Mouse (Mus musculus) heart, embryonic 15.5 days (tissue): ENCODE data around the gene Ly9. TPM values are rescaled to one million over a fixed set of nuclear protein-coding genes. Genes with fewer than 3 reads are reported as not detected.

ENCODE experiments used
- ATAC-seq: fragments of 200-750 bp; cut with Nextera tagmentation; replicated peaks from 2 replicates; pipeline ENCODE4 v1.8.0; 2017; ENCODE audit warnings: low read depth, moderate TSS enrichment; ENCODE audit not compliant: insufficient number of reproducible peaks, insufficient read depth, low FRiP score
- H3K27ac ChIP-seq: fragments of 300-500 bp; sonication (generic); 2 replicates; pipeline ENCODE4 v1.5.1; 2015; ENCODE audit warnings: mild to moderate bottlenecking, inconsistent platforms
- H3K27me3 ChIP-seq: fragments of 300-500 bp; sonication (generic); 2 replicates; pipeline ENCODE4 v1.6.1; 2015; ENCODE audit warnings: inconsistent platforms
- H3K36me3 ChIP-seq: fragments of 300-500 bp; sonication (generic); 2 replicates; pipeline ENCODE4 v1.6.1; 2015; ENCODE audit warnings: mild to moderate bottlenecking, inconsistent platforms
- H3K4me1 ChIP-seq: fragments of 300-500 bp; sonication (generic); replicated peaks from 2 replicates; pipeline ENCODE4 v1.6.1; 2015; ENCODE audit warnings: inconsistent platforms
- H3K4me2 ChIP-seq: fragments of 300-500 bp; sonication (generic); 2 replicates; pipeline ENCODE4 v1.6.1; 2015; ENCODE audit warnings: inconsistent platforms, mild to moderate bottlenecking, moderate library complexity
- H3K4me3 ChIP-seq: fragments of 300-500 bp; sonication (generic); 2 replicates; pipeline ENCODE4 v1.5.1; 2015; ENCODE audit warnings: mild to moderate bottlenecking, inconsistent platforms
- H3K9ac ChIP-seq: fragments of 300-500 bp; sonication (generic); 2 replicates; pipeline ENCODE4 v1.6.1; 2015; ENCODE audit warnings: mild to moderate bottlenecking, inconsistent platforms
- H3K9me3 ChIP-seq: fragments of 300-500 bp; sonication (generic); replicated peaks from 2 replicates; pipeline ENCODE4 v1.6.1; 2016; ENCODE audit warnings: inconsistent platforms
- WGBS: fragments of 180-500 bp; shearing (Covaris S2); methylation state at CpG from one replicate; pipeline ENCODE4 v1.1.7; 2015; ENCODE audit warnings: mixed read lengths; 5-methylcytosine and 5-hydroxymethylcytosine counted together
- polyA plus RNA-seq: library from polyadenylated mRNA; unstranded; fragments of >200 nt; fragmentation: Nextera tagmentation; extraction: Ambion mirVana; gene quantifications from 2 replicates; pipeline ENCODE4 v1.2.1, GENCODE M21; 2015

Gene Ly9
- polyA plus RNA-seq, 1 experiment from 2014 or later: 0.35 TPM

DNA sequence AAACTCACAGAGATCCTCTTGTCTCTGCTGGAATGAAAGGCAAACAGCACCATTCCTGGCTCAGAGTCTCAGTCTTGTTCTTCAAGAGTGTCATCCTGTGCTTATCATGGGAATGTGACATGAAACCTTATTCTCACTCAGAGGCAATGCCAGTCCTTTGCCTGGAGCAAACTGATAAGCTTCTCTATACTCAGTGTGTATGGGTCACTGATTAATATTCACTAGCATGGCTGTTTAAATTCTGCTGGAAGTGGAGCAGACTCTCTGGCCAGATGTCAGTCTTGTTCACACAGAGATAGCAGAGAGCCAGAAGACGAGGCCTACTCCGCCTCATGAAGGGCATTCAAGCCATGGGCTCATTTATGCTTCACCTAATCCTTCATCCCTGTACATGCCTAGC is 22.6 kb downstream of the Ly9 start:
- no peaks in the 10 kb centered on the region for H3K4me1 ChIP-seq
- WGBS: 52% methylated on average over 2 of the region's 2 CpGs
- no peak for ATAC-seq
- no peaks in the 10 kb centered on the region for H3K27me3 ChIP-seq
- no peaks in the 10 kb centered on the region for H3K9me3 ChIP-seq
- no peak overlapping the region for H3K27ac ChIP-seq
- H3K36me3 ChIP-seq: no peaks in the 10 kb centered on the region
- H3K9ac ChIP-seq: no peak overlapping the region
- H3K4me3 ChIP-seq: no peak overlapping the region
- no peak overlapping the region for H3K4me2 ChIP-seq

DNA sequence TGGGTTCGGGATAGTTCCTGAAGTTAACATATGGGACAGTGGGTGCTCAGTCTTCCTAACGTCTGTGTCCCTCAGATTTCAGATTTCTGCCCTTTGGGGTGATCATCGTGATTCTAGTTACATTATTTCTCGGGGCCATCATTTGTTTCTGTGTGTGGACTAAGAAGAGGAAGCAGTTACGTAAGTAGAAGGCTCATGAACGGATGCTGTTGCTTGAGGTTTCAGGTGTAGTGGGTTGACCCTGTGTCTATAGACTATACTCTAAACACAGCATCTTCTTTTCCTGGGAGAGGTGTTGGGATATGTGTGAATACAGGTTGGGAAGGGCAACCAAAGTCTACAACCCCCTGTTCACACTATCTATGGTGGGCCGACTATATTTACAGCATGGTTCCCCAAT is 30.0 kb downstream of the Ly9 start:
- H3K27ac ChIP-seq: no peak overlapping the region
- no peak overlapping the region for H3K4me2 ChIP-seq
- no peaks in the 10 kb centered on the region for H3K4me1 ChIP-seq
- H3K27me3 ChIP-seq: no peaks in the 10 kb centered on the region
- H3K4me3 ChIP-seq: no peak overlapping the region
- H3K9ac ChIP-seq: no peak overlapping the region
- H3K36me3 ChIP-seq: no peaks in the 10 kb centered on the region
- ATAC-seq: no peak
- 79% methylated on average over 7 of the region's 7 CpGs for WGBS
- H3K9me3 ChIP-seq: no peaks in the 10 kb centered on the region

DNA sequence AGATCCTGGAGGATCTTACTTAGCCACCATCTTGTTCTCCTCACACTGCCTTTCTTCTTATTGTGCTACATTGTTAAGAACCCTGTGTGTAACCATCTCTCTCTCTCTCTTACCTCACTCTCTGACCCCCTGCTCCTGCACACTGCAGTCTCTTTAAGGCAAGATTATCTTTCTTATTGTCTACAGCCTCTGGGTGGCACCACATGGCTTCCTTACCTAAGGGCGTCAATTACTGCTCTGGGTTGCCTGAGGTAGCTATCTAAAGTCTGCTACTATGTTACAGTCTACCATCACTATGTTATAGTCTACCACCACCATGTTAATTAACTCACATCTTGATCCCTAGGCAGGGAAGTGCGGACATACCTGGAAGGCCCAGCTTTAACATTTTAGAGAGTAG is 38.8 kb downstream of the Ly9 start:
- H3K36me3 ChIP-seq: no peaks in the 10 kb centered on the region
- no peak for ATAC-seq
- no peak overlapping the region for H3K9ac ChIP-seq
- no peak overlapping the region for H3K27ac ChIP-seq
- no peak overlapping the region for H3K4me3 ChIP-seq
- no peak overlapping the region for H3K4me2 ChIP-seq
- 56% methylated on average over 2 of the region's 2 CpGs for WGBS
- H3K9me3 ChIP-seq: no peaks in the 10 kb centered on the region
- H3K4me1 ChIP-seq: no peaks in the 10 kb centered on the region
- no peaks in the 10 kb centered on the region for H3K27me3 ChIP-seq

GRCm38 (mm10) chr1:171566777-171567176 is 40.4 kb downstream of the Ly9 start:
- no peak for ATAC-seq
- H3K4me1 ChIP-seq: no peaks in the 10 kb centered on the region
- no peak overlapping the region for H3K4me2 ChIP-seq
- no peaks in the 10 kb centered on the region for H3K36me3 ChIP-seq
- WGBS: 22% methylated on average over 8 of the region's 8 CpGs
- H3K9ac ChIP-seq: no peak overlapping the region
- H3K27ac ChIP-seq: no peak overlapping the region
- H3K27me3 ChIP-seq: no peaks in the 10 kb centered on the region
- no peaks in the 10 kb centered on the region for H3K9me3 ChIP-seq
- H3K4me3 ChIP-seq: no peak overlapping the region

- no peaks in the 10 kb centered on the region for H3K9me3 ChIP-seq
- no peaks in the 10 kb centered on the region for H3K27me3 ChIP-seq
- ATAC-seq: no peak
- no peak overlapping the region for H3K4me3 ChIP-seq
- no peak overlapping the region for H3K27ac ChIP-seq
- H3K9ac ChIP-seq: no peak overlapping the region
- H3K4me1 ChIP-seq: no peaks in the 10 kb centered on the region
- no peaks in the 10 kb centered on the region for H3K36me3 ChIP-seq
- WGBS: 42% methylated on average over 4 of the region's 4 CpGs
- no peak overlapping the region for H3K4me2 ChIP-seq
Observed at GRCm38 (mm10) chr1:171565888-171566287, 41.3 kb downstream of the Ly9 start.

DNA sequence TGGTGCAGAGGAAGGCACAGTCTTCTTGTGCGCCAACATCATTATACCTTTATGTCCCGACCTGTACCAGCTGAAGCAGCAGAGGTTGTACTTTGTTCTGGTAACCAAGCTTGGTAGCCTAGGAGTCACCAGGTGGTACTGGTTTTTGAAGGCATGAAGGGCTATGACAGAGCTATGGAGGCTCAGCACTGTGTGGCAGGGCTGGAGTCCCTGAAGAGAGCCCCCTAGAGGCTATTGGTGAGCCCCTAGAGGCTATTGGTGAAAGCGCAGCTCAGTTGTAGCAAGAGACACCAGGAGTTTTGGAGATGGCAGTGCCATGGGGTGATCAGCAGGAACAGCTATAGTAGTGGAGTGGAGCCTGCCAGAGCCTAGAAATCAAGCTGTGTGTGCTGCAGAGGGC is 43.0 kb downstream of the Ly9 start:
- 62% methylated on average over 3 of the region's 3 CpGs for WGBS
- no peak; the same call in 1 of the 2 replicates for ATAC-seq
- Histone ChIP-seq H3K9ac (no peak overlapping the region), H3K36me3 (no peaks in the 10 kb centered on the region), H3K4me2 (no peak overlapping the region), H3K9me3 (no peaks in the 10 kb centered on the region), H3K27ac (no peak overlapping the region), H3K4me3 (no peak overlapping the region), H3K27me3 (no peaks in the 10 kb centered on the region), H3K4me1 (no peaks in the 10 kb centered on the region)

- H3K4me1 ChIP-seq: no peaks in the 10 kb centered on the region
- no peak overlapping the region for H3K27ac ChIP-seq
- H3K9me3 ChIP-seq: no peaks in the 10 kb centered on the region
- H3K9ac ChIP-seq: no peak overlapping the region
- no peaks in the 10 kb centered on the region for H3K27me3 ChIP-seq
- H3K4me2 ChIP-seq: no peak overlapping the region
- no peak overlapping the region for H3K4me3 ChIP-seq
- ATAC-seq: no peak
- H3K36me3 ChIP-seq: no peaks in the 10 kb centered on the region
- WGBS: 70% methylated on average over 2 of the region's 2 CpGs
Observed at GRCm38 (mm10) chr1:171563042-171563441, 44.2 kb downstream of the Ly9 start.

DNA sequence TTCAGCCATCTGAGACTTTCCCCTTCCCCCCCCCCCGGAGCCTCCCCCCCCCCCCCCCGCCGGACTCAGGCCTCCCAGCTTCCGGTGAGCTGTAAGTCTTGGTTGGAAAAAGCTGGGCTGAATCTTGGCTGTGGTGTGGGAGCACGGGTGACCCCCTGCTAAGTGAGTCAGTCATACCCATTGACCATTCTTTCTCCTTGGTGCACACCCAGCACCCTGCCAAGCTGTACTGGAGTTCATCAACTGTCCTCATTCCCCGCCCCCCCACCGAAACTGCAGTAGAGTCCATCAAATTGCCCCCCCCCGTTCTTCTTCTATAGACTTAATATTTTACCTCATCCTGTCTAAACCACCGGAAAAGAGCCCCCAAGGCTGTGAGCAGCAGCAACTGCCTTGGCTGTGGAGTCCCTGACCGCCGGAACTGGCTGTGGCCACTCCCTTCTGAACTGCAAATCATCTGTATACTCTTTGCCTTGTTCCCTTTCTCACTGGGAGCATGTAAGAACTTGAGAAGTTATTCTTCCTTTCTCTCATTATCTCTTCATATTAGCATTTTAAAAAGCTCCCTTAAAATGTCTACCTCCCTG is 45.5 kb downstream of the Ly9 start:
- Histone ChIP-seq H3K9ac (no peak overlapping the region), H3K9me3 (no peaks in the 10 kb centered on the region), H3K36me3 (no peaks in the 10 kb centered on the region), H3K4me1 (no peaks in the 10 kb centered on the region), H3K27me3 (no peaks in the 10 kb centered on the region), H3K4me3 (no peak overlapping the region), H3K27ac (no peak overlapping the region), H3K4me2 (no peak overlapping the region)
- no peak for ATAC-seq
- WGBS: 55% methylated on average over 9 of the region's 11 CpGs

DNA sequence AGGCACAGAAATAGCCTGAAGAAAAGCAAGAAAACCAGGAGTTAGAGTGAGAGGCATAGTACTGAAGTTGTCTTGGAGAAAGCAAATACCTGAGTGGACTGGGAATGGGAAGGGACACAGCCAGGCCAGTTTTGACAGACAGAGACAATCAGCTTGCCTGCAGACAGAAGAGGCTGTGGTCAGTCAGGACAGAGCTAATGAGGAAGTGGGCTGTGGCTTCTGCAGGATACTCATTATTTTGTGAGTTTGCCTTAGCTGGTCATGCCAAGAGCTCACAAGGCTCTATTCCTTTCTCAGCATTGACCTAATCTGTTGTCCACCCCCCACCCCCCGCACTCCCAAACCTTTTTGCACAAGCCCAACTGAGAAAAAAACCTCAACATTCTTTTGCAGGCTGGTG is 46.0 kb downstream of the Ly9 start:
- Histone ChIP-seq H3K36me3 (no peaks in the 10 kb centered on the region), H3K27ac (no peak overlapping the region), H3K27me3 (no peaks in the 10 kb centered on the region), H3K4me1 (no peaks in the 10 kb centered on the region), H3K4me3 (no peak overlapping the region), H3K9me3 (no peaks in the 10 kb centered on the region), H3K4me2 (no peak overlapping the region), H3K9ac (no peak overlapping the region)
- ATAC-seq: no peak
- WGBS: 73% methylated on average over 1 of the region's 1 CpGs

GRCm38 (mm10) chr1:171560262-171560661 is 46.9 kb downstream of the Ly9 start:
- no peak overlapping the region for H3K27ac ChIP-seq
- no peaks in the 10 kb centered on the region for H3K36me3 ChIP-seq
- no peak for ATAC-seq
- H3K9me3 ChIP-seq: no peaks in the 10 kb centered on the region
- no peak overlapping the region for H3K4me2 ChIP-seq
- no peaks in the 10 kb centered on the region for H3K27me3 ChIP-seq
- WGBS: 28% methylated on average over 2 of the region's 2 CpGs
- no peaks in the 10 kb centered on the region for H3K4me1 ChIP-seq
- no peak overlapping the region for H3K9ac ChIP-seq
- no peak overlapping the region for H3K4me3 ChIP-seq

- Histone ChIP-seq H3K27me3 (no peaks in the 10 kb centered on the region), H3K4me3 (no peak within 1 kb of the TSS), H3K9me3 (no peaks in the 10 kb centered on the region), H3K4me1 (peaks cover 3% of the 10 kb centered on the region), H3K27ac (no peak within 1 kb of the TSS), H3K4me2 (no peak within 1 kb of the TSS), H3K36me3 (no peaks in the 10 kb centered on the region), H3K9ac (no peak within 1 kb of the TSS)
- 69% methylated on average over 4 of the region's 4 CpGs for WGBS
- no peak for ATAC-seq
Observed at GRCm38 (mm10) chr1:171558898-171559297, 48.3 kb downstream of the Ly9 start, which contains the start of gene Cd244a. Gene Cd244a (plus strand): TSS chr1:171559193.

DNA sequence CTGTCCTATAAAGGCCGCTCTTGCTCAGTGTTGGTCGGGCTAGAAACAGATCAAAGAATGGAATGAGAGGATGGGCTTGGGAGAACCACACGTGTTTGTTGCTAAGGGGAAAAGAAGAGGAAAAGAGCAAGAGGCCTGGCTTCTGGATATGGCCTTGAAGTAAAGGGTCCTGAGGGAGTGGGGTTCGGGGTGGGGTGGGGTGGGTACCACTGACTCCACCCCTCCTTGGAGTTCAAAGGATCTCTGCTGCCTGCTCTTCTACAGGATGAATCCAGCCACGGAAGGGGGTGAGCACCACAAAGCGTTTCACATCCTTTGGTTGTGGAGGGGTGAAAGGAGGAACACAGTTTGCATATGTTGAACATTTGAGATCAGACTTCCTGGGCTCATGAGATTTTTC is 48.8 kb downstream of the Ly9 start:
- WGBS: 70% methylated on average over 6 of the region's 6 CpGs
- peaks cover 8% of the 10 kb centered on the region for H3K4me1 ChIP-seq
- H3K9me3 ChIP-seq: no peaks in the 10 kb centered on the region
- no peaks in the 10 kb centered on the region for H3K27me3 ChIP-seq
- no peak overlapping the region for H3K4me2 ChIP-seq
- no peak overlapping the region for H3K27ac ChIP-seq
- no peak overlapping the region for H3K9ac ChIP-seq
- H3K36me3 ChIP-seq: no peaks in the 10 kb centered on the region
- no peak for ATAC-seq
- no peak overlapping the region for H3K4me3 ChIP-seq
